Mouse (Mus musculus): ENCODE data around the gene Btbd11. TPM values are rescaled to one million over a fixed set of nuclear protein-coding genes. Genes with fewer than 3 reads are reported as not detected.

Gene Btbd11
- polyA plus RNA-seq, 1 experiment = 1.8 TPM

DNA sequence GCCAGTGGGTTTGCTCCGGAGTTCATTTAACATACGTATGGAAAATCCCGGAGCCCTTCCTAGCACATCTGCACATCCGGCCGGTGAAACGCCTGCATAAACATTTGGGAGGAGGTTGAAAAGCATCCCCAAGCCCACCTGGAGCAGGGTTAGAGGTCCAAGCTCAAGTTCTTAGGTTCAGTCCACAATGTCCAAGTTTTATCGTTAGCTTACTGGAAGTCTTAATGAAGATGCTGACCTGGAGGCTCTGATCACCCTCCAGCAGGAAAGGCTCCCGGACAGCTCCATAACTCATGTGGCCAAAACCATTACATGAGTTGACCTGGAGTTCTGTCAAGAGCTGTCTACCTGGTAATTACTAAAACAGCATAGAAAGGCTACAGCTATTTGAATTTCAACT is 109.7 kb downstream of the Btbd11 start:
- WGBS = 92% methylated on average over 8 of the region's 8 CpGs

DNA sequence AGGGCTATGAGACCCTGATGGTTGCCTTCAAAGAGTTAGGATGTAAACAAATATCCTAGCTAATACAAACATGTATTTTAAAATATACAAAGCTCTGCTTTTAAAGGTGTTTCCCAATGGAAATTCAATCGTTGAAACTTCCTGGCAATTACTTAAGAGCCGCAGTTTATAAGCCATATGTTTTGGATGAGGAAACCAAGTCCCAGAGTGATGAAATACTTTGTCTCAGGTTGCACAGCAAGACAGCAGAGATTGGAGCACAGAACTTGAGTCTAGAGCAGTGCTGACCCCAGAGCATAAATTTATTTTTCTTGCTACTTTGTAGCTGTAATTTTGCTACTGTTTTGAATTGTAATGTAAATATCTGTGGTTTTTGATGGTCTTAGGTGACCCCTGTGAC is 110.4 kb downstream of the Btbd11 start:
- no peak overlapping the region for H3K27ac ChIP-seq (ENCODE audit: insufficient read depth, low read depth, low read length)
- TF ChIP-seq CTCF (IDR thresholded peaks at IDR 0.05; ENCODE audit: extremely low read depth, insufficient read length, insufficient replicate concordance, low read depth, low read length) = no peak
- no peak for TF ChIP-seq POLR2A (IDR thresholded peaks at IDR 0.05; ENCODE audit: low read depth, low read length)
- H3K4me1 ChIP-seq (ENCODE audit: control insufficient read depth, insufficient read depth, insufficient read length, low read length) = no peaks in the 10 kb centered on the region
- no peaks in the 10 kb centered on the region for H3K36me3 ChIP-seq (ENCODE audit: control insufficient read depth, insufficient read depth, low read length)
- no peak overlapping the region for H3K4me3 ChIP-seq (ENCODE audit: low read depth, low read length)
- no peaks in the 10 kb centered on the region for H3K27me3 ChIP-seq (ENCODE audit: control insufficient read depth, insufficient read depth, low read length)
- 64% methylated on average over 2 of the region's 2 CpGs for WGBS

More for the DNA sequence above, 109.7 kb downstream of the Btbd11 start:
- no peaks in the 10 kb centered on the region for H3K36me3 ChIP-seq (ENCODE audit: control insufficient read depth, insufficient read depth, low read length)
- no peak overlapping the region for H3K4me3 ChIP-seq (ENCODE audit: low read depth, low read length)
- no peak overlapping the region for H3K27ac ChIP-seq (ENCODE audit: insufficient read depth, low read depth, low read length)
- H3K27me3 ChIP-seq (ENCODE audit: control insufficient read depth, insufficient read depth, low read length) = no peaks in the 10 kb centered on the region
- TF ChIP-seq CTCF (IDR thresholded peaks at IDR 0.05; ENCODE audit: extremely low read depth, insufficient read length, insufficient replicate concordance, low read depth, low read length) = no peak
- no peak for TF ChIP-seq POLR2A (IDR thresholded peaks at IDR 0.05; ENCODE audit: low read depth, low read length)
- H3K4me1 ChIP-seq (ENCODE audit: control insufficient read depth, insufficient read depth, insufficient read length, low read length) = no peaks in the 10 kb centered on the region

DNA sequence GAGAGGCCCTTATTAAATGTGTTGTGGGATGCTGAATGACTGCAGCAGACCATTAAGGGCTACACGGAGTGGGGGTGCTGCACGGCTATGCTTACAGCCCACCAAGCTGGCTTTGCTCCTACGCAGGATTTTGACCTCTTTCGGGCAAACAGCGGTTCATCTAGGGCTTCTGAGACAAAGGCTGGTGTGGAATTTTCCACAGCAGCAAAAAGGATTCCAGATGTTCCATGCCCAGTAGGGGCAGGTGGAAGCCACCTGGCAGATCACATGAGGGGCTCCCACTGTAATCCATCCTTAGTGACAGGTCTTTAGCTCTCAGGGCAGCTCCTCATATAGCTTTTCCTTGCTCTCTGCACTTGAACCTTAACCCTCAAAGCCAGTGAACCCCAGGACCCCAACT is 111.3 kb downstream of the Btbd11 start:
- Histone ChIP-seq H3K27me3 (ENCODE audit: control insufficient read depth, insufficient read depth, low read length) (no peaks in the 10 kb centered on the region), H3K4me1 (ENCODE audit: control insufficient read depth, insufficient read depth, insufficient read length, low read length) (no peaks in the 10 kb centered on the region), H3K27ac (ENCODE audit: insufficient read depth, low read depth, low read length) (no peak overlapping the region), H3K4me3 (ENCODE audit: low read depth, low read length) (no peak overlapping the region), H3K36me3 (ENCODE audit: control insufficient read depth, insufficient read depth, low read length) (no peaks in the 10 kb centered on the region)
- TF ChIP-seq POLR2A (IDR thresholded peaks at IDR 0.05; ENCODE audit: low read depth, low read length) = no peak
- no peak for TF ChIP-seq CTCF (IDR thresholded peaks at IDR 0.05; ENCODE audit: extremely low read depth, insufficient read length, insufficient replicate concordance, low read depth, low read length)
- 87% methylated on average over 5 of the region's 5 CpGs for WGBS

DNA sequence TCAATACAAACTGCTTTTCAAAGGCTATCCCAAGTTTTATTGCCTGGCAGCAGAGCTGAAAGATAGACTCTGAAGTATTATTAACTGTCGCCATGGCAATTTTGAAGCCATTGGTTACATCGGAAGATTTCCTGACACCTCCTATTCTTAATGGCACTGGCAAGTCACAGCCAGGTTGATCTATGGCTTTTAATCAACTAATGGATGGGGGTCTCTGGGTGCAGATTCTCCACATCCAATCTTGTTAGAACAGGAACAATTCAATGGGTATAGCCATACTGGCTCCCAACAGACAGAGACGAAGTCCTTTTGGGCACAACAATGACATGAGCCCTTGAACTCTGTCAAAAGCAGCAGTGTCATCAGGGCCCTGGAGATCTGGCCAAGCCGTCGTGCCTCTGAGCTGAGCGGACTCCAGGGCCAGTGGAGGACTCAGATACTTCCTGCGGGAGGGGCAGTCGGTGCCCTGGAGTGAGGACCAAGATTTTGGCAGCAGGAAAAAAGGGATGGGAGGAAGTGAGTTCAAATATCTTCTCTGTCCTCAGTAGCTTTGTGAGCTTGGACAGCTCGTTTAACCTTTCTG is 114.0 kb downstream of the Btbd11 start:
- no peak overlapping the region for H3K4me3 ChIP-seq (ENCODE audit: low read depth, low read length)
- WGBS = 61% methylated on average over 9 of the region's 9 CpGs

DNA sequence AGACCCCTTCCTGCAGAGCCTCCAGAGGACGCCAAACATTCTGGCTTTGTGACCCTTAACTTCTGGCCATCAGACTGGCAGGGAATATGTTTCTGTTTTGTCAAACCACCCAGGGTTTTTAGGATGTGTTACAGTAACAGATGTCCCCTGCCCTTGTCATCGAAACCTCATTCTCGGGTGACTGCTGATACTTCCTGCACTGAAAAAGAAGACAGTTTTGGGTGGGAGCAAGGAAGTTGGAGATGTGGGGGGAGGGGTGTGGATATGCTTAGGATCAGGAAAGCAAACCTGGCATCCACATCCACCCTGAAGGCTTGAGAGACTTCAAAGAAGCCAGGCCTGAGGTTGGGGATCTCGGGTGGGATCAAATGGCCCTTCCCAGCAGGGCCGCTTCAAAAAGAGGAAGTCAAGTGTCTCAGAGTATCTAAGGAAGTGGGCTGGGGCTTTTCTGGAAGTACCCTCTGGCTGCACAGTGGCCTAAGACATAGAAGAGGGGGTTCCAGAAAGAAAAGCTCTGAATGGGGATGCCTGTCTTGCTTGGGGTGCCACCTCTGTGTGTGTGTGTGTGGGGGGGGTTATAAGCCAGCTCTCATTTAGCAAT is 115.5 kb downstream of the Btbd11 start:
- H3K4me1 ChIP-seq (ENCODE audit: control insufficient read depth, insufficient read depth, insufficient read length, low read length) = no peaks in the 10 kb centered on the region
- no peak overlapping the region for H3K27ac ChIP-seq (ENCODE audit: insufficient read depth, low read depth, low read length)
- no peaks in the 10 kb centered on the region for H3K27me3 ChIP-seq (ENCODE audit: control insufficient read depth, insufficient read depth, low read length)
- TF ChIP-seq POLR2A (IDR thresholded peaks at IDR 0.05; ENCODE audit: low read depth, low read length) (no peak), CTCF (IDR thresholded peaks at IDR 0.05; ENCODE audit: extremely low read depth, insufficient read length, insufficient replicate concordance, low read depth, low read length) (no peak)
- 68% methylated on average over 5 of the region's 5 CpGs for WGBS
- H3K4me3 ChIP-seq (ENCODE audit: low read depth, low read length) = no peak overlapping the region
- no peaks in the 10 kb centered on the region for H3K36me3 ChIP-seq (ENCODE audit: control insufficient read depth, insufficient read depth, low read length)

More for the DNA sequence above, 114.0 kb downstream of the Btbd11 start:
- no peaks in the 10 kb centered on the region for H3K36me3 ChIP-seq (ENCODE audit: control insufficient read depth, insufficient read depth, low read length)
- H3K4me1 ChIP-seq (ENCODE audit: control insufficient read depth, insufficient read depth, insufficient read length, low read length) = no peaks in the 10 kb centered on the region
- no peak overlapping the region for H3K27ac ChIP-seq (ENCODE audit: insufficient read depth, low read depth, low read length)
- TF ChIP-seq CTCF (IDR thresholded peaks at IDR 0.05; ENCODE audit: extremely low read depth, insufficient read length, insufficient replicate concordance, low read depth, low read length) (no peak), POLR2A (IDR thresholded peaks at IDR 0.05; ENCODE audit: low read depth, low read length) (no peak)
- H3K27me3 ChIP-seq (ENCODE audit: control insufficient read depth, insufficient read depth, low read length) = no peaks in the 10 kb centered on the region

DNA sequence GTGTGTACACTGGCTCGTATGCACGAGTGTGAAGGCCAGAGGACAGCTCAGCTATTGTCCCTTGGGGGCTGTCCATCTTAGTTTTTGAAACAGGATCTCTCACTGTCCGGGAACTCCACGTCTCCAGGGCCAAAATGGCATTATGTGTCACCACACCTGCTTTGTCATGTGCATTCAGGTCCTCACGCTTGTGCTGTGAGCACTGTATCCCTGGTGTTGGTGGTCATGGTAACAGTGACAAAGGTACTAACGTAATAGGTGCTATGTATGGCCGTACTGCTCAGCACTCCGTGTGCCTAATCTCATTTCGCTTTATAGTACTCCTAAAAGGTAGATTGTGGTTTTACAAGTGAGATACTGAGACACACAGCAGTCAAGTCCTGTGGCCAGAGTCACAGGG is 116.0 kb downstream of the Btbd11 start:
- no peaks in the 10 kb centered on the region for H3K27me3 ChIP-seq (ENCODE audit: control insufficient read depth, insufficient read depth, low read length)
- WGBS = 65% methylated on average over 9 of the region's 9 CpGs
- H3K4me3 ChIP-seq (ENCODE audit: low read depth, low read length) = no peak overlapping the region
- H3K36me3 ChIP-seq (ENCODE audit: control insufficient read depth, insufficient read depth, low read length) = no peaks in the 10 kb centered on the region
- H3K4me1 ChIP-seq (ENCODE audit: control insufficient read depth, insufficient read depth, insufficient read length, low read length) = no peaks in the 10 kb centered on the region
- no peak overlapping the region for H3K27ac ChIP-seq (ENCODE audit: insufficient read depth, low read depth, low read length)
- TF ChIP-seq POLR2A (IDR thresholded peaks at IDR 0.05; ENCODE audit: low read depth, low read length) (no peak), CTCF (IDR thresholded peaks at IDR 0.05; ENCODE audit: extremely low read depth, insufficient read length, insufficient replicate concordance, low read depth, low read length) (no peak)

DNA sequence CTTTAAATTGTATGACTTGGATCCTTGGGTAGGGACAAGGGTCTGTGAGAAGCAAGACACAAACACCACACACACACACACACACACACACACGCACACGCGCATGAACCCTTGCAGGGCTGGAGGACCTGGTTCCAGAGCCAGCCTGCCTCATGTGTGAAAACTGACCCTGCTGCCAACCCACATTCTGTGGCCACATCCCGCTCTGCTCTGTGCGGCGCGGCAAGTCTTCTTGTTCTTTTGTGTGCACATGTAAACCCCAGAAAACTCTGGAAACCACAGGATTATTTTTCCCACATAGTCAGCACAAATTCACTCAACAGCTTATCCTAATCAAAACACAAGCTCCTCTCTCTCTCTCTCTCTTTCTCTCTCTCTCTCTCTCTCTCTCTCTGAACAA is 116.8 kb downstream of the Btbd11 start:
- H3K36me3 ChIP-seq (ENCODE audit: control insufficient read depth, insufficient read depth, low read length) = no peaks in the 10 kb centered on the region
- TF ChIP-seq POLR2A (IDR thresholded peaks at IDR 0.05; ENCODE audit: low read depth, low read length) (no peak), CTCF (IDR thresholded peaks at IDR 0.05; ENCODE audit: extremely low read depth, insufficient read length, insufficient replicate concordance, low read depth, low read length) (no peak)
- WGBS = 84% methylated on average over 7 of the region's 7 CpGs
- no peaks in the 10 kb centered on the region for H3K27me3 ChIP-seq (ENCODE audit: control insufficient read depth, insufficient read depth, low read length)
- H3K4me3 ChIP-seq (ENCODE audit: low read depth, low read length) = no peak overlapping the region
- no peaks in the 10 kb centered on the region for H3K4me1 ChIP-seq (ENCODE audit: control insufficient read depth, insufficient read depth, insufficient read length, low read length)
- no peak overlapping the region for H3K27ac ChIP-seq (ENCODE audit: insufficient read depth, low read depth, low read length)

Data from small intestine, adult 2 months (tissue).